Mouse (Mus musculus) kidney, adult 2 months (tissue): Measurements from ENCODE around the gene Snx6.
"Not testable (repeated sequence)": the region's sequence is repeated elsewhere in the genome, so short reads cannot be mapped to it uniquely, and the experiment has no call there.

Source experiments
- CTCF ChIP-seq: fragments of 200-500 bp; conservative IDR thresholded peaks from 2 replicates; pipeline ENCODE4 v1.5.1; 2011; ENCODE audit warnings: low read depth, mild to moderate bottlenecking, control low read depth, low read length, moderate library complexity, mixed read lengths; ENCODE audit not compliant: insufficient read depth, insufficient read length
- POLR2A ChIP-seq: fragments of 200-500 bp; IDR thresholded peaks from one replicate; pipeline ENCODE4 v1.6.1; 2011; ENCODE audit warnings: low read depth, low read length, control low read depth

DNA sequence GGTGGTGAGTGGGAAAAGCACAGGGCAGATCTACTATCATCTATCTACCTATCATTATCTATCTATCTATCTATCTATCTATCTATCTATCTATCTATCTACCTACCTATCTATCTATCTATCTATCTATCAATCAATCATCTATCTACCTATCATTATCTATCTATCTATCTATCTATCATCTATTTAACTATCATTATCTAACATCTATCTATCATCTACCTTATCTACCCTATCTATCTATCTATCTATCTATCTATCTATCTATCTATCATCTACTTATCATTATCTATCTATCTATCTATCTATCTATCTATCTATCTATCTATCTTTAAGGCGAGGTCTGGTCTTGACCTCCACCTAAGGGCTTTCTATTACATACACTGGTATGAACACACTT lies 36.4 kb upstream of the Snx6 start:
- not testable (repeated sequence) for TF ChIP-seq CTCF, POLR2A
